Mouse (Mus musculus): Measurements from ENCODE around the gene Sh3rf3.

Gene Sh3rf3

GRCm38 (mm10) chr10:58905253-58905652 is 92.1 kb downstream of the Sh3rf3 start:
- in situ Hi-C loops (cut with MboI, MseI), result loop anchor here in 1 of 2 experiments (25.0 kb wide), 1 partner anchor 1468 kb away; no protein-coding TSS in a partner anchor

DNA sequence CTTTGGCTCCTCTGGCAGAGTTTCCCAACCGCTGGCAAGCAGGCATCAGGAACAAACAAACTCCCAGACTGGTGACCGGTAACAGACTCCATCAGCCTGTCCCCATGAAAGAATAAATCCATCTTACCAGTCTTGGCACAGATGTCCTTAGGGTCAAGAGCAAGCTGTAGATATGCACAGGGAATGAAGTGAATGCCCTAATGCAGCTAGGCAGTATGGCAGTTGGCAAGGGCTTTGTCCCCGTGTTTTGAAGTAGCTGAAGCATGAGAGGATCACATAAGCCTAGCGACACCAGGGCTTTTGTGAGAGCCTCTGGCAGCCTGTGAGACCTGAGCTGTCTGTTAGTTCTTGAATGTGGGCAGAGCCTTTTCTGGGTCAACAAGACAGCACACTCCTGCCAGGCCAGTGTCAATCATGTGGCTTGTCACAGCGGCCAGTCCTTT is 93.9 kb downstream of the Sh3rf3 start:
- in situ Hi-C loops (cut with MboI, MseI), result loop anchor here in 1 of 2 experiments (25.0 kb wide), 1 partner anchor 1470 kb away; no protein-coding TSS in a partner anchor

DNA sequence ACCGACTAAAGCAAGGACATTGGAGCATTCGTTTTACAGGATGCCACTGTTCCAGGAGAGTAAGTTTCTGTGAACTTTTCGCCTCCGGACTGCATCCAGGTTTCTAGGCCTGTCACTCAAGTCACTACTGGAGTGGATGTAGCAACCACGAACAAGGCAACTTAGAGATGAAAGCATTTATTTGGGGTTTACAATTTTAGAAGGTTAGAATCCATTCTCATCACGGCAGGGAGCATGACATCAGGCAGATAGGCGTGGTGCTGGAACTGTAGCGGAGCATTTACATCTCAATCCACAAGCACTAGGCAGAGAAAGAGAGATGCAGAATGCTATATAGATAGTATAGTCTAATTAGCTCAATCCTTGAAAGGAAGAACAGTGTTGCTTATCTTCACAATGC is 95.3 kb downstream of the Sh3rf3 start:
- in situ Hi-C loops (cut with MboI, MseI), result loop anchor here in 1 of 2 experiments (25.0 kb wide), 1 partner anchor 1471 kb away; no protein-coding TSS in a partner anchor

DNA sequence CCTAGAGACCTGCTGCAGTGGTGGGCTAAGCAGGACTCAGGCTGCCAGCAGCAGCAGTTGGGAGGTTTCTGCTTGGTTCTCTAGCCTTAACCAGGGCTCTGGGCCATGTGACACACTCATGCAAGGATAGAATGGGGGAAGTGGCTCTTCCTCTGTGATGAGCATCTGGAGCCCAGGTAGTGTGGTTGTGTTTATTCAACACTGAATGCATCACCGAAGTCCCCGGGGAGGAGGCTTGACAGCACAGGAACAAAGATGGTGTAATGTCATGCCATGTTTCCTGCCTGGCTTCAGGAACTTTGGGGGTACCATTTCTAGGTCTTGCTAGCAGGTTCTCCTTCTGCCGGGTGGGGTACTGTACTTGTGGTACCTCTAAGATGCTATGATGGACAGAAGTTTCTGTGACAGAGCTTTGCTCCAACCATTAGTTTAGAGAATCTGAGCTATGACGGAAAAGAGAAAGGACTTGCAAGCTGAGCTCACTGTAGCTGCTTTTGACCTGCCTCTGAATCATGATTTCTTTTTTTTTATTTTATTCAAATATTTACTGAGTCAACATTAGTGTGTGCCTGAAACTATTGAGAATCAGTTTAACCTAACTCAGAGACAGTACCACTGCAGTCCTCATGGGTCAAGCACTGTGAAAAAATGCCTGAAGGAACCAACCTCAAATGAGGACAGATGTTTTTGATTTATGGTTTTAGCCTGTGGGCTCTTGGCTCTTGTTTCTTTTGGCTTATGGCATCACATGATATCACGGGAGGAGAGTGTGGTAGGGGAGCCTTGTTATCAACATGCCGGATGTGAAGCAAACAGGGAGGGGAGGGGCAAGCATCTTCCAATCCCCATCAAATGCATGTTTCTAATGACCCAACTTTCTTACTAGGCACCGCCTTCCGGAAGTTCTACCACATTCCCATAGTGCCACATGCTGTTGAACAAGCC is 102.4 kb downstream of the Sh3rf3 start:
- in situ Hi-C loops (cut with MboI, MseI), result loop anchor here in 1 of 2 experiments (25.0 kb wide), 1 partner anchor 1478 kb away; no protein-coding TSS in a partner anchor

DNA sequence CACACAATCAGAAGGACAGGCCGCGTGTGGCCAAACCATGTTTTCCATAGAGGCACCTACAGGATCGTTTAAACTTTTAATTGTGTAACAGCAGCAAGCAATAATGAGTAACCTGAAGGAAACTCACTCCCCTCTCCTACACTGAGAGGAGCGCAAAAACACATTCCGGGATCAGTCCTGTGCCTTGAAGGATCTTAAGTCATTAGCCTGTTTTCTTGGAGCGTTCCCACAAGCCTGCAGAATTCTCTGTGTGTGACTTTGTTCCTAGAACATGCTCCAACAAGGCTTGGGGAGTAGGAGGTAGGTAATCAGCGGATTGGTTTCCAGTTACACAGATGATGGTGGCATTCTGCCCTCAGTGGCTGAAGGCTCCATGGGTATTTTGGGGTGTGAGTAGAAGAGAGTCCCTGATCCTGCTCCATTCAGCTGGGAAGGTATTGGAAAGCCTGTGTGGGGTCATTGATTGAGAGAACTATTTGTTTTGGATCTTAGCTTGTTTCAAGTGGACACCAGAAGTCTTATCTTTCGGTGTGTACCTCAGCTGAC is 108.6 kb downstream of the Sh3rf3 start:
- in situ Hi-C loops (cut with MboI, MseI), result loop anchor here (10.0 to 25.0 kb wide), 2 partner anchors 697 to 1484 kb away; partner anchors contain the start of gene AW822073 (in 1 of the 2)

DNA sequence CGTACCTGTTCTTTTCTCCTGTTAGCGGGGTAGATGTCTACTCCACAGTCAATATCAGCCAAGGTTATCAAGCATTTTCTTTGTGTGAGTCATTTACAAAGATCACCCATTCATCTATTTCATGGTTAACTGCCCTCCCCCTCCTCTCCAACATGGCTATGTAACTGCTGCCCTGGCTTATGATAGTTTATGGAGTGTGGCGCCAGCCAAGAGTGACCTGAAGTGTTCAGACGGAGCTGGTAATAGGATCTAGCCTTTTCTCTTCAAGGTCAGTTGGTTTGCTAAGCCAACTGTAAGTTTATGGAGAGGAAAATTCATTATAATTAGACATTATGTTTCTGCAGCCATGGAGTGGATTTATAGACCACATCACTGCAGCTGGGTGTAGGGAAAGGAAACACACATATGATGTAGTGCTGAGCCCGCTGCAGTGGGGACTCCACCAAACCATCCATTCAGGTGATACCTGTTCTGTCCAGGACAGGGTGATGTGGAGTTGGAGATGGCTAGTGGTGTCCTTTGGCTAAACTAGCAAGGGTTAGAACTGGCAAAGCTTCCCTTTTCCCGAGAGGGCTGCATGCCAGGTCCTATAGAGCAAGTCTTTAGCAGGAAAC is 109.2 kb downstream of the Sh3rf3 start:
- in situ Hi-C loops (cut with MboI, MseI), result loop anchor here (10.0 to 25.0 kb wide), 2 partner anchors 698 to 1485 kb away; partner anchors contain the start of gene AW822073 (in 1 of the 2)

- in situ Hi-C loops (cut with MboI, MseI), result loop anchor here (10.0 to 25.0 kb wide), 2 partner anchors 698 to 1486 kb away; partner anchors contain the start of gene AW822073 (in 1 of the 2)
These were observed 109.8 kb downstream of the Sh3rf3 start for GRCm38 (mm10) chr10:58922993-58923392.

DNA sequence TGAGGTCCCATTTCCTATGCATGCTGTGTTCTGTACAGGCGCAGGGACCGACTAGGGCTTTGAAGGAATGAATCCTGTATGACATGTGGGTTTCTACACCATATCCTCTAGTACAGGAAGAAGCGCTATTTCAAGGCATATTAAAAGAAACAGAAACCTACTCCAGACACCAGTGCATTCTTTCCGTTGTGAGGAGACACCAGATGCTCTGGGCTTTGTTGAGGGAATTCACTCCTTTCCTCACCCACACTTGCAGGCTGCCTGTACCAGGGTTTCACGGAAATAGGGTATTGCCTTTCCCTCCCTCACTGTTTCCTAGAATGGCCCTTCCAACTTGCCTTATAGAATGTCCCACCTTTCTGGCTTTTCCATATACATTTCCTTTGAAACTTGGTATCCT is 113.4 kb downstream of the Sh3rf3 start:
- in situ Hi-C loops (cut with MboI, MseI), result loop anchor here in 1 of 2 experiments (10.0 kb wide), 1 partner anchor 702 kb away; the partner anchor contains the start of gene AW822073

DNA sequence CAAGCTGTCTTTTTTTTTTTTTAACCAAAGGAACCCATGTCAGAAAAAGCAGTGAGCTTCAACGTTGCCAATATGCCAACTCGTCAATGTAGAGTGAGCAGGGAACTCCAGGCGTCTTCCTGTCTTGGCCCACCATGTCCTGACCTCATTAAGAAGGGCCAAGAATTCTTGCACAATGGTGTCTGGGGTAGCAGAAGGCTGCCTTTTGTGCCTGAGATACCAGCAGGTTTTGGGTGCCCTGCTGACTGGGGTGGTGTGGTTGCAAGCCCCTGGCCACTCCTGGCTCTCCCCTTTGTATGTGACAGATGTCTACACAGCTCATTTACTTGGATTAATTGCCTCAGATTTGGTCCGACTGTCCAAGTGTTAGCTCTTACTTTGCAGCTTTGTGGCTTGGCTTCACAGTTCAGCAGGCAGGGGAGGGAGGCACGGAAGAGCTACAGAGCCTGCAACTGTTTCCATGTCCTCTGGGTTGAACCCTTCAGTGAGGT is 115.8 kb downstream of the Sh3rf3 start:
- in situ Hi-C loops (cut with MboI, MseI), result loop anchor here in 1 of 2 experiments (10.0 kb wide), 1 partner anchor 704 kb away; the partner anchor contains the start of gene AW822073

GRCm38 (mm10) chr10:58932151-58932773 is 119.1 kb downstream of the Sh3rf3 start:
- in situ Hi-C loops (cut with MboI, MseI), result no loop called here

GRCm38 (mm10) chr10:58935606-58936005 is 122.4 kb downstream of the Sh3rf3 start:
- in situ Hi-C loops (cut with MboI, MseI), result no loop called here

GRCm38 (mm10) chr10:58936441-58936860 is 123.3 kb downstream of the Sh3rf3 start:
- in situ Hi-C loops (cut with MboI, MseI), result no loop called here

DNA sequence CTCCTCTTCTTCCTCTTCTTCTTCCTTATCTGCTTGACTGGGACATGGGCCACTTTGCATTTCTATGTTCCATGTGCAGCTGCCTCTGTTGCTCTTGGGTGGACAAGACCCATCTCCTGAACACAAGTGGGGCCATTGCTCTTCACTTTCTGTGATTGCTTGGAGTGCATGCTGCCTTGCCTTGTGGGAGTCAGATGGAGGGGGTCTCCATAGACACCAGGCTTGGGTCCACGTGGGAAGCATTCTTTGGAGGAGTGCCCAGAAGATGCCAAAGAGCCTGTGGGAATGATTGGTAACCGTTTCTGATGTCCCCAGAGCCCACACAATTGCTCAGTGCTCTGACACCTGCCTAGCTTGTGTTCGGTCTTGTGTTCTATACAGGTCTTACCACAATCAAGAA is 124.4 kb downstream of the Sh3rf3 start:
- in situ Hi-C loops (cut with MboI, MseI), result no loop called here

DNA sequence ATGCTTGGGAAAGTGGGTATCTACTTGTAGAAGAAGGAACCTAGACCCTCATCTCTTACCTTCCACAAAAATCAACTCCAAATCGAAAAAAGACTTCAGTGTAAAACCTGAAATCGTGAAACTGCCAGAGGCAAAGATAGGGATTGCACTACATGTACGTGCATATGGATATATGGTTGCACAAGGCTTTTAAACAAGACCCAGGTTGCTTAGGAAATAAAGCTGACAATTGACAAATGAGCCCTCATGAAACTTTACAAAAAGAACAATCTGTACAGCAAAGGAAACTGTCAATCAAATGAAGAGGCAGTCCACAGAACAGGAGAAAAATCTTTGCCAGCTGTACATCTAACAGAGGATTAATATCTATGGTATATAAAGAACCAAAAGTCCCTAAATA is 129.7 kb downstream of the Sh3rf3 start:
- in situ Hi-C loops (cut with MboI, MseI), result no loop called here

GRCm38 (mm10) chr10:58943661-58944400 is 130.7 kb downstream of the Sh3rf3 start:
- in situ Hi-C loops (cut with MboI, MseI), result no loop called here

DNA sequence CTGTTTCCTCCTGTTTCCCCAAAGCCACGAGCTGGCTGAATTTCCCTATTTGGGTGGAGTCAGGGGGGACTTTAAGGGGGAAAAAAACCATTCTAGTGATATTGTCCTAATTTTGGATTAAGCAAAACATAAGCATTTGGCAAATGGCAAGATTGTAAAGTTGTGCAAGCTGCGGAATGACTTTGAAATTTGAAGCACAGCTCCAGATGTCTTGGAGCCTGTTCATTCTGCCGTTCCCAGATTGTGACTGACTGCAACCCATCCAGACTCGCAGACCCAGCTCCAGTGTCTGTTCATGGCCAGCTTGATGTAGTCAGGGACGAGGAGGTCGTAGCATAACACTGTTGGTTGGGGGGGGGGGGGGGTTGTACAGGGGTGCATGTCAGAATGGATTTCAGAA is 131.8 kb downstream of the Sh3rf3 start:
- in situ Hi-C loops (cut with MboI, MseI), result no loop called here

DNA sequence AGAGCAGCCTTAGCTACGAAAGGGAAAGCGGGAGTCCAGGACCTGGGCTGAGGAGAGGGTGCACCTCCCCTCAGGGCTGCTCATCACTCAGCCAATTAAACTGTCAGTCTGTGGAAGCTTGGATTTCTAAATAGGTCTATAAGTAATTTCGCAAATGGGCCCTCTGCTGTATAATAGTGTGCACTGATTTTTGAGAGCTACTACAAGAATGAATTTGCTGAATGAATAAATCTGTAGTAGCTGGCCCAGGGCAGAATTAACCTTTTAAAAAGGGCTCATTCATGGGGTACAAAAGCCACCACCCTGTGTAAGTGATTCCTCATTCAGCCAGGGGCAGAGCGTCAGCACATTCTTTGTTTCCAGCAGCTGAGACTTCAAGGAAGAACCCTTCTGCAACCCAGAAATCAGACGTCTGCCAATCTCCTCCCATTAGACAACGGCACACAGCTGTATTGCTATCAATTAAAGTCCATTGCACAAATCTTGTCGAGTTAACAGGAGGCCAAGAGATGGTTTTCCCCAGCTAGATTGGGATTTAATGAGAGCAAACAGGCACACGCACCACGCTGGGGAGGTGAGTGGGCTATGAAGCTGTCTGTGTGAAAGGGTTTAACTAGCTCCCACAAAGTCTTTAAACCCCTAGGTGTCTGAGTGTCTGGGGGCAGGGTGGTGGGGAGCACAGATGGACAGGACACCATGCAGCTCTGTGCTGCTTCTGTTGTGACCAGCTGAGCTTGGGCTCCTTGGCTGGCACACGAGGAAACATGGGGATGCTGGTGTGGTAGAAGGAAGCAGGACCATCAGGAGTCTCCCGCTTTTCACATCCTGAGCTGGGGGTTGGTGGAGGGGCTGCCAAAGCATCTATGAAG is 136.8 kb downstream of the Sh3rf3 start:
- in situ Hi-C loops (cut with MboI, MseI), result no loop called here

GRCm38 (mm10) chr10:58960193-58960592 is 147.0 kb downstream of the Sh3rf3 start:
- in situ Hi-C loops (cut with MboI, MseI), result no loop called here

- in situ Hi-C loops (cut with MboI, MseI), result no loop called here
These were observed 155.1 kb downstream of the Sh3rf3 start for GRCm38 (mm10) chr10:58968236-58968635.
